Mouse (Mus musculus): ENCODE data around the gene Wfdc13. TPM values are rescaled to one million over a fixed set of nuclear protein-coding genes. Genes with fewer than 3 reads are reported as not detected.
A peak's percentile ranks its signal among the peaks of the same experiment; 100 is the strongest.

Gene Wfdc13
- polyA plus RNA-seq (2011; ENCODE audit: insufficient read depth, insufficient read length, low read depth, missing spikeins): 0.57 TPM in 1 of 2 replicates, not detected in the other

GRCm38 (mm10) chr2:164684807-164685206 is at the start of gene Wfdc13:
Wfdc13 (plus strand) TSS chr2:164685107.
- H3K9me3 ChIP-seq (replicated peaks; ENCODE audit: control insufficient read depth, insufficient read depth, low read length, poor library complexity, severe bottlenecking): no peaks in the 10 kb centered on the region
- H3K27me3 ChIP-seq (ENCODE audit: control insufficient read depth, insufficient read depth, low read length, poor library complexity, severe bottlenecking): no peaks in the 10 kb centered on the region
- H3K4me3 ChIP-seq (ENCODE audit: low read depth, low read length): no peak within 1 kb of the TSS
- H3K36me3 ChIP-seq (ENCODE audit: control insufficient read depth, insufficient read depth, low read length, poor library complexity, severe bottlenecking): no peaks in the 10 kb centered on the region
- no peaks in the 10 kb centered on the region for H3K4me1 ChIP-seq (ENCODE audit: control insufficient read depth, insufficient read depth, low read length)
- no peak within 1 kb of the TSS for H3K27ac ChIP-seq (ENCODE audit: insufficient read depth, low read length)
- no peak within 1 kb of the TSS for H3K9ac ChIP-seq (ENCODE audit: low read depth, poor library complexity, severe bottlenecking)
- TF ChIP-seq EP300 (IDR thresholded peaks at IDR 0.05; ENCODE audit: insufficient read depth, low read depth, low read length) (no peak), CTCF (IDR thresholded peaks at IDR 0.05; ENCODE audit: low read depth, low read length) (no peak), POLR2A (IDR thresholded peaks at IDR 0.05; ENCODE audit: insufficient read depth, low read length) (no peak)

- H3K27ac ChIP-seq (ENCODE audit: insufficient read depth, low read length): no peak overlapping the region
- no peak overlapping the region for H3K4me3 ChIP-seq (ENCODE audit: low read depth, low read length)
- TF ChIP-seq CTCF (IDR thresholded peaks at IDR 0.05; ENCODE audit: low read depth, low read length) (no peak), EP300 (IDR thresholded peaks at IDR 0.05; ENCODE audit: insufficient read depth, low read depth, low read length) (no peak), POLR2A (IDR thresholded peaks at IDR 0.05; ENCODE audit: insufficient read depth, low read length) (no peak)
- 0 out of 2 replicates have a peak, but pooled peaks cover 2% of the 10 kb centered on the region for H3K9me3 ChIP-seq (replicated peaks; ENCODE audit: control insufficient read depth, insufficient read depth, low read length, poor library complexity, severe bottlenecking)
- H3K4me1 ChIP-seq (ENCODE audit: control insufficient read depth, insufficient read depth, low read length): no peaks in the 10 kb centered on the region
- H3K27me3 ChIP-seq (ENCODE audit: control insufficient read depth, insufficient read depth, low read length, poor library complexity, severe bottlenecking): no peaks in the 10 kb centered on the region
- H3K36me3 ChIP-seq (ENCODE audit: control insufficient read depth, insufficient read depth, low read length, poor library complexity, severe bottlenecking): no peaks in the 10 kb centered on the region
- no peak overlapping the region for H3K9ac ChIP-seq (ENCODE audit: low read depth, poor library complexity, severe bottlenecking)
Observed at GRCm38 (mm10) chr2:164635266-164635665, 49.6 kb upstream of the Wfdc13 start.

DNA sequence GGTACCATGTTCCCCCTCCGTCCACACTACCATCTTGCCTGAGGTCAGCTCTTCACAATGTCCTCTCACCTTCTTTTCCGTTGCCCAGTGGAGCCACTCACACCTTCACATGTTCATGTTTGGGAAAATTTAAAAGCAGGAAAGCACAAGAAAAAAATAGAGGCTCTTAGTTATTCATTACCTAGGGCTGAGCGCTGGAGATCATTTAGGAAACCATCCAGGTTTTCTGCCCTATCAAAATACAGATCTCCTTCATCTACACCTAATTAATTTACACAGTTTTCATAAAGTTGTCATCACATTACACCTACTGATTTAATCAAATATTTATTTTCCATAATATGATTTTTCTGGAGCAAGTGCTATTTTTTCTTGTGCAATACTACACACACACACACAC is 46.2 kb upstream of the Wfdc13 start, which contains the start of gene Wfdc16:
Gene Wfdc16, minus strand, starts transcription at position 101 of the 400 bp plus-strand sequence.
- 0 out of 2 replicates have a peak, but pooled peaks cover 2% of the 10 kb centered on the region for H3K9me3 ChIP-seq (replicated peaks; ENCODE audit: control insufficient read depth, insufficient read depth, low read length, poor library complexity, severe bottlenecking)
- H3K36me3 ChIP-seq (ENCODE audit: control insufficient read depth, insufficient read depth, low read length, poor library complexity, severe bottlenecking): no peaks in the 10 kb centered on the region
- TF ChIP-seq EP300 (IDR thresholded peaks at IDR 0.05; ENCODE audit: insufficient read depth, low read depth, low read length) (no peak), POLR2A (IDR thresholded peaks at IDR 0.05; ENCODE audit: insufficient read depth, low read length) (no peak), CTCF (IDR thresholded peaks at IDR 0.05; ENCODE audit: low read depth, low read length) (no peak)
- H3K9ac ChIP-seq (ENCODE audit: low read depth, poor library complexity, severe bottlenecking): no peak within 1 kb of the TSS
- no peak within 1 kb of the TSS for H3K4me3 ChIP-seq (ENCODE audit: low read depth, low read length)
- no peaks in the 10 kb centered on the region for H3K4me1 ChIP-seq (ENCODE audit: control insufficient read depth, insufficient read depth, low read length)
- H3K27ac ChIP-seq (ENCODE audit: insufficient read depth, low read length): no peak within 1 kb of the TSS
- no peaks in the 10 kb centered on the region for H3K27me3 ChIP-seq (ENCODE audit: control insufficient read depth, insufficient read depth, low read length, poor library complexity, severe bottlenecking)

DNA sequence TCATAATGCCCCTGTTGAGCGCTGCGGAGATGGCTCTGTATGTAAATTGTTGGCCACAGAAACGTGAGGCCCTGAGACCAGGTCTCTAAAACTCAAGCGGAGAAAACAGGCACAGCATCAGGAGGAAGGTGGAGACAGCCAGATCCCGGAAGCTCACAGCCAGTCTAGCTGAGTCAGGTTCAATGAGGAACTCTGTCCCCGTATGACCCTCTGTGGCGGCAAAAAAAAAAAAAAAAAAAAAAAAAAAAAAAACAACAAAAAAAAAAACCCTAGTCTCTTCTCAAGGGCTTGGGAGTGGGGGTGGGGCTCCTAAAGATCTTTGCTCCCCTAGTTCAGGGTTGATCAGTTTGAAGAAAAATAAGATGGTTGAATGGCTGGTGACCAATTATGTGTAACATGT is 43.8 kb upstream of the Wfdc13 start:
- Histone ChIP-seq H3K27ac (ENCODE audit: insufficient read depth, low read length) (no peak overlapping the region), H3K36me3 (ENCODE audit: control insufficient read depth, insufficient read depth, low read length, poor library complexity, severe bottlenecking) (no peaks in the 10 kb centered on the region), H3K9me3 (replicated peaks; ENCODE audit: control insufficient read depth, insufficient read depth, low read length, poor library complexity, severe bottlenecking) (0 out of 2 replicates have a peak, but pooled peaks cover 2% of the 10 kb centered on the region), H3K27me3 (ENCODE audit: control insufficient read depth, insufficient read depth, low read length, poor library complexity, severe bottlenecking) (no peaks in the 10 kb centered on the region), H3K4me1 (ENCODE audit: control insufficient read depth, insufficient read depth, low read length) (no peaks in the 10 kb centered on the region), H3K4me3 (ENCODE audit: low read depth, low read length) (no peak overlapping the region), H3K9ac (ENCODE audit: low read depth, poor library complexity, severe bottlenecking) (no peak overlapping the region)
- TF ChIP-seq EP300 (IDR thresholded peaks at IDR 0.05; ENCODE audit: insufficient read depth, low read depth, low read length) (no peak), CTCF (IDR thresholded peaks at IDR 0.05; ENCODE audit: low read depth, low read length) (no peak), POLR2A (IDR thresholded peaks at IDR 0.05; ENCODE audit: insufficient read depth, low read length) (no peak)

DNA sequence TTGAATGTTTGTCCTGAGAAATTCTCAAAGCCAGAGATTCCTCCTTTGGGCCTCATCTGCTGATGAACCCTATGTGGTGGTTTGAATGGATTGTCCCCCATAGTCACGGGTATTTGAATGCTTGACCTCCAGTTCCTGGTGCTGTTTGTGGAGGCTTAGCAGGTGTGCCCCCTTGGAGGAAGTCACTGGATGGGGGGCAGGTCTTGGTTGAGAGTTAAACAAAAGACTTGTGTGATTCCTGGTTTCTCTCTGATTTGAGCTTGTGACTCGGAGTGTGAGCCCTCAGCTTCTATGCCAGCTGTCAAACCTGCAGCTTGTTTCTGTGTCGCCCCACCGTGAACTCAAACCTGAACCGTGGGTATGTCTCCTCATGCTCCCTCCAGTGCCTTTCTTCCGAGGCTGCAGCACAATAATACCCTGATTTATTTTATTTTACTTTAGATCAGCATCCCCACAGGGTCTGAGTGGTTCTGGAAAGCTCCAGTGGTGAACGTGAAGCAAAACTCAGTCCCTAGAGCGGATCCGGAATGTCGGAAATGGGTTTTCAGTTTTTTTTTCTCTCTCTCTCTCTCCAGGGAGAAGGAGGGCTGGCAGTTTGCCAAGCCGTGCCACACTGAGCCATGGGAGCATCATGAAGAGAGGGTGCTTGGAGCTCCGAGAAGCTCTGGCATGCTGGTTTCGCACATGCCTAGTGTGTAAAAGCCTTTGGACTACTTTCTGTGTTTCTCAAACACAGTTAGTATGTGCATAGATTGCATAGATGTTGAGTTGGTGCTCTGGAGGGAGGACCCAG is 42.8 kb upstream of the Wfdc13 start:
- no peak overlapping the region for H3K4me3 ChIP-seq (ENCODE audit: low read depth, low read length)
- no peak overlapping the region for H3K27ac ChIP-seq (ENCODE audit: insufficient read depth, low read length)
- no peaks in the 10 kb centered on the region for H3K9me3 ChIP-seq (replicated peaks; ENCODE audit: control insufficient read depth, insufficient read depth, low read length, poor library complexity, severe bottlenecking)
- TF ChIP-seq EP300 (IDR thresholded peaks at IDR 0.05; ENCODE audit: insufficient read depth, low read depth, low read length): no peak
- TF ChIP-seq CTCF (IDR thresholded peaks at IDR 0.05; ENCODE audit: low read depth, low read length): no peak
- TF ChIP-seq POLR2A (IDR thresholded peaks at IDR 0.05; ENCODE audit: insufficient read depth, low read length): no peak
- no peaks in the 10 kb centered on the region for H3K4me1 ChIP-seq (ENCODE audit: control insufficient read depth, insufficient read depth, low read length)
- H3K9ac ChIP-seq (ENCODE audit: low read depth, poor library complexity, severe bottlenecking): no peak overlapping the region
- no peaks in the 10 kb centered on the region for H3K27me3 ChIP-seq (ENCODE audit: control insufficient read depth, insufficient read depth, low read length, poor library complexity, severe bottlenecking)
- H3K36me3 ChIP-seq (ENCODE audit: control insufficient read depth, insufficient read depth, low read length, poor library complexity, severe bottlenecking): no peaks in the 10 kb centered on the region

- Histone ChIP-seq H3K4me3 (ENCODE audit: low read depth, low read length) (peak within 1 kb of the TSS; percentile 35; the same call in 1 of the 2 replicates), H3K27ac (ENCODE audit: insufficient read depth, low read length) (no peak within 1 kb of the TSS), H3K9ac (ENCODE audit: low read depth, poor library complexity, severe bottlenecking) (no peak within 1 kb of the TSS), H3K9me3 (replicated peaks; ENCODE audit: control insufficient read depth, insufficient read depth, low read length, poor library complexity, severe bottlenecking) (no peaks in the 10 kb centered on the region), H3K27me3 (ENCODE audit: control insufficient read depth, insufficient read depth, low read length, poor library complexity, severe bottlenecking) (no peaks in the 10 kb centered on the region), H3K4me1 (ENCODE audit: control insufficient read depth, insufficient read depth, low read length) (no peaks in the 10 kb centered on the region), H3K36me3 (ENCODE audit: control insufficient read depth, insufficient read depth, low read length, poor library complexity, severe bottlenecking) (no peaks in the 10 kb centered on the region)
- TF ChIP-seq EP300 (IDR thresholded peaks at IDR 0.05; ENCODE audit: insufficient read depth, low read depth, low read length): no peak
- peak; percentile 86 for TF ChIP-seq CTCF (IDR thresholded peaks at IDR 0.05; ENCODE audit: low read depth, low read length)
Observed at GRCm38 (mm10) chr2:164655858-164656257, 29.0 kb upstream of the Wfdc13 start, which contains the start of gene Wfdc10. Wfdc10 (plus strand) TSS chr2:164656046.

All from ES-Bruce4 (cell line).